Mouse (Mus musculus): Measurements from ENCODE around the gene B4gat1.
"Not testable (repeated sequence)": the region's sequence is repeated elsewhere in the genome, so short reads cannot be mapped to it uniquely, and the experiment has no call there.

Gene B4gat1

GRCm38 (mm10) chr19:5083961-5084833 lies 45.6 kb downstream of the B4gat1 start:
- DNase-seq (ENCODE audit: low spot score), result no peak

DNA sequence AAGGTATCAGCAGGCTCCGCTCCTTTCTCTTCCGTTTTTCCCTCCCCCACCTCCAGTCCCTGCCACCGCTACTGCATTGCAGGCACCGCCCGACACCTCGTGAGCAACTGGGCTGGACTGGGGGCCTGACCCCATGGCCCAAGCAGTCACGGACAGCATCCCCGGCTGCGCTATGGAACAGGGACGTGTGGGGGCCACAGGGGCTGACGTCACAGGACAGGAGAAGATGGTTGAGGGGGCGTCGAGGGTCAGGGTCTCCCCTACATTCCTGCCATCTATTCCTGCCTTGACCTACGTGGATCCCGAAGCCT lies 46.2 kb downstream of the B4gat1 start:
- no peak for DNase-seq (ENCODE audit: low spot score)

DNA sequence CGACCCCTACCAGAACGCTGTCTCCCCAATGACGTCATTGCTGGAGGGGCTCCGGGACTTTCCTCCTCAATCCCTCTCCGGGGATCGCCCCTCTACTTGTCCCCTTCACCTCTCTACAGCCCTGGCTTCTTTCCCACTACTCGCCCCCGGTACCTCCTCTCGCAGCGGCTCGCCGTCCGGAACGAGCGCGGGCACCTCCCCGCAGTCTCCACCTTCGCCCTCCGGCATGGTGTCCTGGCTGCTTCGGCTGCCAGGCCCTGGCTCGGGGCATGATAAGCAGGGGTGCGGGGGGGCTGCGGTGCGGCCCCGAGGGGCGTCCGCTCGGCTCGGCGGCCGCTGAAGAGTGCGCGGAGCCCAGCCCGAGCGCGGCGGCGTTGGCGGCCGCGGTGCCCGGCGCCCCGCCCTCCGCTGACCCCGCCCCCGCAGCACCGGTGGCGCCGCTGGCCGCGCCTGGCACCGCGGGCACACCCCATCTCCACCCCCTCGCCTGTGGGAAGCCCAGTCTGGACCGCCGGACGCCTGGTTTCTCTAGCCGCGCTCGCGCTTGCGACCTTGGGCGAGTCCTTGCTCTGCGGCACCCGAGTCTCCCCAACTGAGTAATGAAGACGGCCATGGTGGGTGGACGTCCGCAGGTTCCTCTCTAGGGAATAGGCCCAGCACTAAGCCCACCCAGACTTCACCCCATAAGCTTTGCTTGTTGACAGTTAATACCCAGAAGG lies 46.7 kb downstream of the B4gat1 start, which contains the start of gene Tmem151a:
Gene Tmem151a (minus strand): TSS at position 387 of the 719 bp plus-strand sequence.
- no peak for DNase-seq (ENCODE audit: low spot score)

DNA sequence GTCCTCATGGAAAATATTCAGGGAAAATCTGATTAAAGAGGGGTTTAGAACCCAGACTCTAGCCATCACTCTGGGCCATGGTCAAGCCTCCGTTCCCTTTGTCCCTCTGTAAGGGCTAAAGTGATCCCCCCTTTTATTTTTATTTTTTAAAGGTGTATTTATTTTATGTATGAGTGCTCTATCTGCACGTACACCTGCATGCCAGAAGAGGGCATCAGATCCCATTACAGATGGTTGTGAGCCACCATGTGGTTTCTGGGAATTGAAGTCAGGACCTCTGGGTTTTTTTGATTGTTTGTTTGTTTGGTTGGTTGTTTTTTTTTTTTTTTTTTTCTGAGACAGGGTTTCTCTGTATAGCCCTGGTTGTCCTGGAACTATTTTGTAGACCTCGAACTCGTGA lies 47.9 kb downstream of the B4gat1 start:
- not testable (repeated sequence) for DNase-seq (ENCODE audit: low spot score)

DNA sequence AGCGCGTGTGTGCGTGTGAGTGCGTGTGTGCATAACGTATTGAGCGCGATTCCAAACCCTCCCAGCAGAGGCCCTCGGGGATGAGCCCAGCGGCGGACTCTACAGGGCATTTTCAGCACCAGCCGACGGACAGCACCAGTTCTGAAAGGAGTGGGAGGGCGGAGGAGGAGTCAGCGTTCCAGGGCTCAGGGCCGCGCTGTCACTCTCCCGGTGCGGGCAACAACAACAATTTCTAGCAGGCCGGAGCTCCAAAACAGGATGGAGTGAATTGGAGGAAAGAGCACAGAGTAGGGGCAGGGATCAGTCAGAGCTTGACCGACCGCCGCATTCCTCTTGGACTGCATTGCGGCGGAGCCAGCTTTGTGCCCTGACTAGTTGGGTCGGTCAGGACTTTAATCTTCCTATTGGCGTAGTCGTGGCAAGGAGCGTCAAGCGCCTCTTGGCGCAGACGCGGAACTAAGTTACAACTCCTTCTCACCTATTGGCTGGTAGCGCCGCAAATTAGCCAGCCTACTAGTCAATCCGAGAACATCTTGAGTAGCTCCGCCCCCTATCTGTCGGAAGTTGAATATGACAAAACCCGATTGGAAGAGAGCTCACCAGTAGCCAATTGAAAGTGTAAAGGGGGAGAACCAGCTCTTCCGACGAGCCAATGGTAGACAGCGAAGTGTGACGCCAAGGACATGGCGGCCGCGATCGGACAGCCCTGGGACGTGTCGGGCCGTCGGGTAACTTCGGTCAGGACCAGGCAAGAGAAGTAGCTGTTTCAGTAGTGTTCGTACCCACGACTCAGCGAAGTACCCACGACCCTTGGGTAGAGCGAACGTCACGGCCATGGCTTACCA lies 49.5 kb downstream of the B4gat1 start, which contains the start of gene Yif1a:
Gene Yif1a (plus strand): TSS at position 655 of the 845 bp plus-strand sequence.
- peak; percentile 93 for DNase-seq (ENCODE audit: low spot score)

GRCm38 (mm10) chr19:5089324-5089723 lies 50.7 kb downstream of the B4gat1 start:
- DNase-seq (ENCODE audit: low spot score), result no peak

Data from ovary, postnatal 14 days (tissue).